Mouse (Mus musculus) thymus, adult 2 months (tissue): ENCODE data around the gene Bmp2k. TPM values are rescaled to one million over a fixed set of nuclear protein-coding genes. Genes with fewer than 3 reads are reported as not detected.

Source experiments
- DNase-seq: peaks from one replicate; pipeline ENCODE4 v3.0.0; 2021
- H3K27ac ChIP-seq: fragments of 200-500 bp; 2 replicates; pipeline ENCODE4 v1.5.1; 2012; ENCODE audit warnings: low read length, control low read depth; ENCODE audit not compliant: control insufficient read depth, insufficient read depth
- H3K27me3 ChIP-seq: fragments of 200-500 bp; 2 replicates; pipeline ENCODE4 v1.6.1; 2012; ENCODE audit warnings: mild to moderate bottlenecking, low read length, moderate library complexity, mixed read lengths; ENCODE audit not compliant: control insufficient read depth, insufficient read depth
- H3K36me3 ChIP-seq: fragments of 200-500 bp; 2 replicates; pipeline ENCODE4 v1.6.1; 2012; ENCODE audit warnings: mild to moderate bottlenecking, low read length, moderate library complexity; ENCODE audit not compliant: control insufficient read depth, insufficient read depth
- H3K4me1 ChIP-seq: fragments of 200-500 bp; replicated peaks from 2 replicates; pipeline ENCODE4 v1.6.1; 2012; ENCODE audit warnings: low read length; ENCODE audit not compliant: control insufficient read depth, insufficient read depth
- H3K4me3 ChIP-seq: fragments of 200-500 bp; 2 replicates; pipeline ENCODE4 v1.5.1; 2012; ENCODE audit warnings: mild to moderate bottlenecking, low read length, control low read depth, moderate library complexity; ENCODE audit not compliant: control insufficient read depth, insufficient read depth
- CTCF ChIP-seq: fragments of 200-500 bp; IDR thresholded peaks from 2 replicates; pipeline ENCODE4 v1.5.1; 2012; ENCODE audit warnings: mild to moderate bottlenecking, control low read depth, low read length, moderate library complexity, borderline replicate concordance; ENCODE audit not compliant: control insufficient read depth, poor library complexity, insufficient read depth; ENCODE audit errors: extremely low read depth
- POLR2A ChIP-seq: fragments of 200-500 bp; IDR thresholded peaks from 2 replicates; pipeline ENCODE4 v1.6.1; 2012; ENCODE audit warnings: mild to moderate bottlenecking, low read length, control low read depth, moderate library complexity; ENCODE audit not compliant: control insufficient read depth, poor library complexity, insufficient read depth; ENCODE audit errors: extremely low read depth
- WGBS: fragments of 180-500 bp; shearing (Covaris S2); methylation state at CpG from one replicate; pipeline ENCODE4 v1.1.7; 2018; 5-methylcytosine and 5-hydroxymethylcytosine counted together
- polyA plus RNA-seq: library from polyadenylated mRNA; depleted of rRNA; stranded (reverse); fragments of >200 nt; gene quantifications from 2 replicates; pipeline ENCODE4 v1.2.3, GENCODE M21; 2012; rRNA removed

Gene Bmp2k
- polyA plus RNA-seq, 1 experiment: 21.7 TPM

DNA sequence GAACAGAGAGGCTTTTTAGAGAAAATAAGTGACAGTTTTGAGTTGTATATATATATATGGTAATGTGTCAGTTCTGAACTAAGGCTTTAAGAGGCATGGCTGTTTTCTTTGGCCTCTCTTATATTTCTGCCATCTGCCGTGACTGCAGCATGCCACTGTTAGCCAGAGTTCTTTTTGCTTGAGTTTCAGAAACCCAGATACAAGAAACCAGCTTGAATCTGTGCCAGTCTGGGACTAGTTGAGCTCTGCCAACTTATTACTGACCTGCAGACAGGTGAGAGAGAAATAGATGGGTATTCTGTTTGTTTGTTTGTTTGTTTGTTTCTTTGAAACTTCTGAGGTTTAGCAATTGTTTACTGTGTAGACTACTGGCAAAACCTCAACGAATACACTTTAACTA lies 137.8 kb downstream of the Bmp2k start:
- Histone ChIP-seq H3K27me3 (no peaks in the 10 kb centered on the region), H3K4me3 (no peak overlapping the region), H3K4me1 (no peaks in the 10 kb centered on the region), H3K27ac (no peak overlapping the region), H3K36me3 (no peaks in the 10 kb centered on the region)
- 75% methylated on average over 2 of the region's 2 CpGs for WGBS
- TF ChIP-seq CTCF (no peak), POLR2A (no peak)
- DNase-seq: no peak

Other genes starting within 250 kb of the Bmp2k start
- 6.3 and 6.7 TPM in 2 replicates for gene Anxa3, start 204.3 kb upstream of the Bmp2k start, polyA plus RNA-seq
- gene Paqr3, start 113.9 kb downstream of the Bmp2k start, polyA plus RNA-seq: 3.3 and 3.5 TPM in 2 replicates